Mouse (Mus musculus) brain, embryonic 14.5 days (tissue): ENCODE measurements around the gene Foxp4.
A peak's percentile ranks its signal among the peaks of the same experiment; 100 is the strongest.

Experiments
- CTCF ChIP-seq: fragments of 200-500 bp; IDR thresholded peaks from 2 replicates; pipeline ENCODE4 v1.5.1; 2012; ENCODE audit warnings: inconsistent platforms, mild to moderate bottlenecking, moderate library complexity, borderline replicate concordance; ENCODE audit not compliant: insufficient read depth, insufficient read length; ENCODE audit errors: extremely low read depth
- POLR2A ChIP-seq: fragments of 200-500 bp; IDR thresholded peaks from 2 replicates; pipeline ENCODE4 v1.6.1; 2012; ENCODE audit warnings: mild to moderate bottlenecking, inconsistent platforms, borderline replicate concordance; ENCODE audit not compliant: poor library complexity, insufficient read depth, insufficient read length, severe bottlenecking; ENCODE audit errors: extremely low read depth

DNA sequence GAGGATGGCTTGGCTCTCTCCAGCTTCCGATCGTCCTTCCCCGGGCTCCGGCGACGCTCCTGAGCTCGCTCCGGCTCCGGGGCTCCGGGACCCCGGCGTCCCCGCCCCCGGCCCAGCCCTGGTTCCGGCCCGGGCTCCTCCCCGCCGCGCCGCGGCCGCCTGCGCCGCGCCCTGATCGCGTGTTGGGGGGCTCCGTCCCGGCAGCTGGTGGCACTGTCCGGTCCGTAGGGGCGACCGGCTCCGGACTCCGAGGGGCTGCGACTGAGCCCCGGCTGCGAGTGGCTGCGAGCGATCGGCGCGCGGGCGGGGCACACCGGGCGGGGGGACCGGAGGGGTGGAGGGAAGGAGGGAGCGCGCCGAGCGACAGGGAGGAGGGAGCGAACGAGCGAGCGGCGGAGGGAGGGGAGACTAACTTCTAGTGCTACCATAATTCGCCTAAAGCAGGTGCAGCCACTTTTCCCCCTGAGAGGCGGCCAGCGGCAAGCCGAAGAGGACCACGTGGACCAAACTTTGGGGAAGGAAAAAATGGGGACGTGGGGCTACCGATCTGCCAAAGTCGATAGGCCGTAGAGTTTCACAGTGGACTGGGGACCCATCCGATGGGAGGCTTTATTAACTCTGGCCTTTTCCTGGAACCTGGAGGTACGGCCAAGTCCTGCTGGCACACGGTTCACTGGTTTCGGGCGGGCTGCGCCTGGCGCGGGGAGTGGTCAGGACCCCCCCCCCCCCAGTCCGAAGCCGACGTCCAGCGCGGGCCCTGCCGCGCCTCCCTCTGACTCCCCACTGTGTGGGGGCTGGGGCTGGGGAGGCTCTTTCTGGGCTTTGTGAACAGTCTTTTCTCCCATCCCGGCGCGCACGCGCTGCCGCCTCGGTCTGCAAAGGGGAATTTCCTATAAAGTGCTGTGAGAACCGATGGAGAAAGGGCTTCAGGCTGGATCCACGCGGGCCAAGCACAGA is at the start of gene Foxp4:
- no peak for TF ChIP-seq CTCF
- peak; percentile 27; the same call in 1 of the 2 replicates for TF ChIP-seq POLR2A
